Mouse (Mus musculus): ENCODE measurements around the gene Cdc42. TPM values are rescaled to one million over a fixed set of nuclear protein-coding genes. Genes with fewer than 3 reads are reported as not detected.

Cdc42 gene
- total RNA-seq (2021), result 100 to 1,000 TPM; 386 to 454 TPM
- long read RNA-seq, experiment 1, transcript Cdc42-202 (6 exons, 2,108 nt), result major isoform, 184 of 233 reads
- long read RNA-seq, experiment 1, partial matches to known transcripts, result 37 of 233 reads
- long read RNA-seq, experiment 1, other reads (novel, unspliced or antisense), result 12 of 233 reads
- long read RNA-seq, experiment 2, transcript Cdc42-202 (6 exons, 2,108 nt), result major isoform, 486 of 630 reads
- long read RNA-seq, experiment 2, partial matches to known transcripts, result 90 of 630 reads
- long read RNA-seq, experiment 2, other reads (novel, unspliced or antisense), result 52 of 630 reads

DNA sequence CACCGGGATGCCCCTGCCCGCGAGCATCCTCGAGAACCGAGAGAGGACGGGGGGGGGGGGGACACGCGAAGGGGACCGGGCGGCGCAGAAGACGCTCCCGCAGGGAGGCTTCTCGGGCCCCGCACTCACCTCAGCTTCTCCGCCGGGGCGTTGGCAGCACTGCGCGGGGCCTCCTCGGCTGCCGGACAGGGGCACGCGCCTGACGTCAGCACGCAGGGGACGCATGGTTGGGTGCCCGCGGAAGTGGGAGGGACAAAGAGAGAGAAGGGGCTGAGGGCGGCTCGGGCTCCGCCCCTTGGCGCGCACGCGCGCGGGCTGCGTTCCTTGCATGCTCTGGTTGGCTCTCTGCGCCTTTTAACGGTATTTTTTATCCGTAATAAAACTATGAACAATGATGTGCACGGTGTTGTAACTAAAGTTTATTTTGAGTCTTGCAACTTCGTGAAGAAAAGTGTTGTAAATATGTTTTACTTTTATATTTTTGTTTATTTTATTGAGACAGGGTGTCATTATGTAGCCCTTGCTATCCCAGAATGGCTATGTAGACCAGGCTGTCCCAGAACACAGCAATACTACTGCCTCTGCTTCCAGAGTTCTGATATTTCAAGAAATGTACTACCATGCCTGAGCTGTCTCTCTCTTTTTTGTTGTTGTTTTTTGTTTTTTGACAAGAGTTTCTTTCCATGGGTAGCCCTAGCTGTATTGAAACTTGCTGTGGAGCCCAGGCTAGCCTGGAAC is at the start of gene Cdc42:
Gene Cdc42, minus strand, starts transcription at position 204 of the 738 bp plus-strand sequence.
- peak; percentile 97 to 98 for DNase-seq (ENCODE audit: low spot score in 2 of 2)

DNA sequence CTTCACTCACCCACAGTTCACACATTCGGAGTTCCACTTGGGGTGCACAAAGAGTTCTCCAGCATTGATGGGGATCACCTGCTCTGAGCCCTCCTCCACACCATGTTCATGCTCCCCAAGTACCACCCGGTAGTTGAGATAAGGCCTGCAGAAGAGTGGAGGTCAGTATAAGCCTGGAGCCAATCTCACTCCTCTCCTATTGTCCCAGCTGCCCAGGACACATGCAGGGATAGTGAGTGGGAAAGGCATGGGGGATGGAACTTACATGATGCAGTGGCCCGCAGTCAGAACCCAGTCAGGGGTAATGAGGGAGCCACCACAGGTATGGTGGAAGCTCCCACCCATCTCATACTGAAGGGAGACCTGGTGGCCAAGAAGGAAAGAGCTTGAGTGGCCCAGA is 48.1 kb upstream of the Cdc42 start:
- DNase-seq (ENCODE audit: low spot score in 2 of 2), result no peak

DNA sequence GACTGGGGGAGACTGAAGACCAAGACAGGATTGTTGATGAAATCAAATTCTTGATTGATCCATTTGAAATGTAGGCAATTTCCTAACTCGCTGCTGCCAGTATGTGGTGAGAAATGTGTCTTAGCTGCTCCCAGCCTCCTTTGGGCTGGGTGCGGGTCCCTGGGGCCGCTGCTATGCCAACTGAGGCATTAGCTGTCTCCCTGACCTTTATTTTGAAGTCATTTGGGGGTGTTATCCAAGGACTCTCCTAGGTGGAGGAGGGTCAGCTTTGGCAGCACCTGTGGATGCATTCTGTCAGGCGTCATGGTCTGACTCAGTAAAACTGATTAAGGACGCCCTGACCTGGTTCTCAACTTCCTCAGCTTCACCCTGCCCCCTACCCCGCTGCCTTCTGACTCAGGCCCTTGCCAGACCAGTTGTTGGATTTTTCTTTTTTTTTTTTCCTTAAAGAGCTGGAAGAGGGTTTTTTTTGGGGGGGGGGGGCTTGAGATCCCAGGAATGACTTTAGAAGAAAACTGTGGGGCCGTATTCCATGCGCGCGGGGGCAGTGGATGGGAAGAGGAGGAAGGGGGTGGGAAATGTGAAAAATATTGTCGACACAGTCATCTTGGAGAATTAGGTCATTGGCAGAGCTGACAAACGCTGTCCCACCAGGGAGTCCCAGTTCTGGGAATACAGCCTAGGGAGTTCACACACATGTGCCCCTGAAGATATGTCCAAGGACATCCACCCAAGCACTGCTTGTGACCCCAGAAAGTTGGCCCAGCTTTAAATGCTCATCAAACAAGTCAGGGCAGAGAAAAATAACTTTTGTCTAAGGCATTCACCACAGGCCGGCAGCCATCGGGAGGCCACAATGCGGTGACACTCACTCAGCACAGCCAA is 39.4 kb upstream of the Cdc42 start:
- DNase-seq (ENCODE audit: low spot score in 2 of 2), result peak; percentile 36 to 44

DNA sequence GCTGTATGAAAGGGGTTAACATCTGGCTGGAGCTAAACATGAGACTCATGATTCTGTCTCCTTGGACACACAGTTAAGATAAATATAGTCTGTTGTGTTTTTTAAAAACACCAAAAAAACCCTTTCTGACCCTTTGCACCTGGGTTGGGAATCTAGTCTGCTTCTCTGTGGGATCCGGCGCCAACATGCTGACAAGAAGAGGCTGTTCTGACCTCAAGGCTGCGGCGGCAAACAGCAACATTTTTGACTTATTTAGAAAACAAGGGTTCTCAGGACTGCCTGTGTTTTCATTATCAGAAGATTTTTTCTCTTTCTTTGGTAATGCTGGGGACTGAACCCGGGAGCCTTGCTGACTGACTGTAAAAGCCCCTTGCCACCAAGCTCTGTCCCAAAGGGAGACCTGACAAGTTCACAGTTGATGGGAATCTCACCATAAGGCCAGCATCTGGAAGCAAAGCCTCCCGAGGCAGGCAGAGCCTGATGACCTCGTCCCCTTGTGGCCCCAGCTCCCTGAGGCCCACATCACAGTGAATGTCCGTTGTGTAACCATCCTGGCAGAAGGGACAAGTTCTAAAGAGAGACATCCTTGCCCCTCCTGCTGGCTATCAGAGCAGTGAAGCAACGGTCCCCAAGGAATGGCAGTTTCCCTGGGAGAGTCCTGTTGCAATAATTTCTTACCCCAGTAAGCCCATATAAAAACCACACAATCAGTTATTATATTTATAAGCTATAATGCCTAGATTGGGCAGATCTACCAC is 36.0 kb upstream of the Cdc42 start:
- peak in 1 of 2 experiments; percentile 20 for DNase-seq (ENCODE audit: low spot score in 2 of 2)

DNA sequence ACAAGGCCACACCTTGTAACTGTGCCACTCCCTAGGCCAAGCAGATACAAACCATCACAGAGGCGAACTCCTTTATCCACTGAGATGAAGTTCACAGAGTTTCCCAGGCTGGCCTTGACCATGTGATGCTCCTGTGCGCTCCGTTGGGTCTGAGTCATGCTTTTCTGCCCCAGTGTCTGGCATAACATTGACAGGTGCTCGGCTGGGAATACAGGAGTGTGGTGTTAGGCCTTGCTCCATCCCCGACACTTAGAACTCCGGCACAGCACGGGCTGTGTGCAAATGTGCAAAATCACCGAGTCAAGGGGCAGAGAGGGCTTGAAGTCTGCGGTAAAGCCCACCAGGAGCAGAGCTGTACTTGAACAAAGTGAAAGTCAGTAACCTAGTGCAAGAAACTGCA is 35.4 kb upstream of the Cdc42 start:
- DNase-seq (ENCODE audit: low spot score in 2 of 2), result peak in 1 of 2 experiments; percentile 34

DNA sequence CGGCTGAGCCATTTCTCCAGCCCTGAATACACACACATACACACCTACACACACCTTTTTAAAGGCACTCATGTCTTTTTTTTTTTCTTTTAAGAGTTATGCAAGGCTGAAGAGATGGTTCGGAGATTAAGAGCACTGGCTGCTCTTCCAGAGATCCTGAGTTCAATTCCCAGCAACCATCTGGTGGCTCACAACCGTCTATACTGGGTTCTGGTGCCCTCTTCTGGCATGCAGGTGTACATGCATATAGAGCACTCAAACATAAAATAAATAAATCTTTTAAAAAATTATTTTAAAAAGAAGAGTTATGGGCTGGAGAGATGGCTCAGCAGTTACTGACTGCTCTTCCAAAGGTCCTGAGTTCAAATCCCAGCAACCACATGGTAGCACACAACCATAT is 33.8 kb upstream of the Cdc42 start:
- DNase-seq (ENCODE audit: low spot score in 2 of 2), result no peak

DNA sequence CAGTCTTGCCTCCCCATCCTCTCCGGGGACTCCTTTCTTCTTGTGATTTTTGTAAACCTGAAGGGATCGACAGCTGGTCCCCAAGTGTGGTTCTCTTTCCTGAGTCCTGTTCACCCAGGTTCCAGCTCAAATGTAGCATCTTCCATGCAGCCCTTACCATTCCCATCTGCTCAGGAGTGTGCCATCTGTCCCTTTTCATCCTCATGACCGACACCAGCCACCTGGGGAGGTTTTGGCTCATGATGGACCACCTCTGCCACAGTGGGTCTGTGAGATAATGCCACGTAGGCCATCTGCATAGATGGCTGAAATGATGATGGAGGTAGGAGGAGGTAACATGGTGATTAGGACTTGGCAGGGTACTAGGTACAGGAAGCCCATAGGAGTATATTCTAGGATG is 32.7 kb upstream of the Cdc42 start:
- DNase-seq (ENCODE audit: low spot score in 2 of 2), result no peak

DNA sequence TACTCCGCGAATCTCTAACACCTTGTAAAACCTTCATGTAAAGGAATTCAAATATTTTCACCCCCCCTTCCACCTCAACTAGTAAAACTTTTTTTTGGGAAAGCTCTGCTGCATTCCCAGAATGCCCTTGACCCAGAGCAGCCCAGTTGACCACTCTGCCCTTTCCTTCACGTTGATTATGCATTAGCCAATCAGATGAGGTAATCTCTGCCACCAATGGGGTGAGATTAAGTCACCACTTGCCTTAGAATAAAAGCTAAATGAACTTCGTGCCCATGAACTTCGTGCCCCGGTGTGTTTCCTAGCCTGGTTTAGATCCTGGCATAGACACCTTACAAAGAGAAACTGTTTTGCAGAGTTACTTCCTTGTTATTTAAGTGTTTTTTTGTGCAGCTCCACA is 31.5 kb upstream of the Cdc42 start:
- peak in 1 of 2 experiments; percentile 27 for DNase-seq (ENCODE audit: low spot score in 2 of 2)

DNA sequence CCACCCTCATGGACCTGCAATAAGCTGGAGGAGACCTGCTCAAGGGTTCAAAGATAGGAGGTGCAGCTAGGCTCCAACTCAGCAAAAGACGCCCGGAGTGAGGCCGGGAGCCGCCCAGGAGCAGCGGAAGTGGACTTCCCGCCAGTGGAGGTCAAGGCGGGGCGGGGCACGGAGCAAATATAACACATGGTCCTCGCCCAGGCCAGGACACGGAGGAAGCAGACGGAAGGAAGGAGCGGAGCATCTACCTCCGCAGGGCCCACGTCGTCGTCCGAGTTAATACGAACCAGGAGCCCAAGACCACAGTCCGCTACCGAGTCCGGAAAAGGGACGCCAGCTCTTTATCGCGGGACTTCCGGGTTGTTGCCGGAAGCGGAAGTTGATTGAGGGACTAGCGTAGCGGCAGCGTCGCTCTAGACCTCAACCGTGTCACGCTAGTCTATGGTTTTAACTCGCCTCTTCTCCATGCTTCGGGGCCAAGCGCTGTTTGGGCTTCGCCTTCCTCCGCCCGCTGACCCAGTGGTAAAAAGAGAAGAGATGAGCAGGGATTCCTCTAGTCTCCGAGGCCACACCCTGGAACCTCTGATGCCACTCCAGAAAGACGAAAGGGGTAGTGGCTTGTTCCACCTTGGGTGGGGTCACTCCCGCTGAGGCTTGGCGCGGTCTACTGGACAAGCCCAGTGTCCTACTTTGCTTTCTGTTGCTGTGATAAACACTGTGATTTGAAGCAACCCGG is 30.7 kb upstream of the Cdc42 start:
- peak; percentile 80 to 87 for DNase-seq (ENCODE audit: low spot score in 2 of 2)

DNA sequence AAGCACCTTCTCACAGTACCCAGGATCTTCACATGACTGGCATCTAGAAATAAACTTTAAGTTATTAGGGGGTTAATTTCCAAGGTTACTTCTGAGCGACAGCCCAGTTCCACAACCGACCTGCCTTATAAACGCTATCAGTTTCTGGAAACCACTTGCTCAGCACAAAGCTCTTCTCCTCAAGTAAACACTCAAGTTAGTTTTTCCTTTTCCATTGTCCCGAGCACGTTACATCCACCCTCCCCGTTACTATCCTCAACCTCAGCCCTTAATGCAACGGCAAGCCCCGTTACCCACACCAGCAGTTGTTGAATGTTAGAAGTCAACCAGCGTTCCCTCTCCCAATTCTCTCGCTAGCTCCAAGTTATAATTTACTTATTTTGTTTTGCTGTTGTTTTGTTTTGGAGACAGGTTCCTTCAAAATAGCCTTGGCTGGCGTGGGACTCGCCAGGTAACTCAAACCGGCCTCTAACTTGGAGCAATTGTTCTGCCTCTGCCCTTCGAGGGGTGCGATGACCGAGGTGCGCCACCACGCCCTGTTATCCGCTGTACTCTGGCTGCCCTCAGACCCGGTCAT is 30.1 kb upstream of the Cdc42 start:
- DNase-seq (ENCODE audit: low spot score in 2 of 2), result no peak

DNA sequence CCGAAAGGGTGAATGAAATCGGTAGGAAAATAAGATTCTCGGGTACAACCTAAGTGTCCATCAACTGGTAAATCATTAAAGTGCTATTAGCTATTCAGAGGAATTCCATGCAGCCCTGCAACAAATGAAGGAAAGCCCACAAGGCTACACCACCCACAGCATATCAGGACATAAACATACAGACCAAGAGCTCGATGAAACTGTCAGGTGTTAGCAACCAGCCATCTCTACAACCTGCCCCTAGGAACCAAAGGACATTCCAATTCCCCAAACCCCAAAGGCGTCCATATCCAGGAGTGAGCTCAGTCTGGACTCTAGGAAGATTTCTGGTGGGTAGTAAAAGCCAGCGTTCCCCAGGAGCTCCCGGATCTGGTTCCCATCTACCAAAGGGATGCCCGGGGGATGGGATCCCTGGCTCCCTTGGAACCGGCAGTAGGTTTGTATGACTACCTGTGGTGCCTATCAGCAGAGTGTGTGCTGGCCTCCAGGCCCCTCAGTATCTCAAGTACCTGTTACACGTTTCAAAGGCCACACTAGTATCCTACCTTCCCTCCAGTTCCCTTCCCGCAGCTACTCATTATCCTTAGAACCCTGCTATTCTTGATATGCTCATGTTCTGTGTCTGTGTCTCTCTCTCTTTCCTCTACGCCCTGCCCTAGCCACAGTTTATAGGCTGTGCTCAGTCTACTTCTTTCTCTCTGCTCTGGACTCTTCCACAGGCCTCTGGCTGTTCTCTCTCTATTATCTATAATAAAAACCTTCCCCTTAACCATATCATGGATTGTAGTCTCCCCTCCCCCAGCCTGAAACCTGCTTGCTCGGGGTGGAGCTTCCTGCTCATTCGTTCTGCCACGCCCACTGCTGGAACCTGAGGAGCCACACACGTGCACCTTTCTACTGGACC is 23.4 kb upstream of the Cdc42 start:
- no peak for DNase-seq (ENCODE audit: low spot score in 2 of 2)

DNA sequence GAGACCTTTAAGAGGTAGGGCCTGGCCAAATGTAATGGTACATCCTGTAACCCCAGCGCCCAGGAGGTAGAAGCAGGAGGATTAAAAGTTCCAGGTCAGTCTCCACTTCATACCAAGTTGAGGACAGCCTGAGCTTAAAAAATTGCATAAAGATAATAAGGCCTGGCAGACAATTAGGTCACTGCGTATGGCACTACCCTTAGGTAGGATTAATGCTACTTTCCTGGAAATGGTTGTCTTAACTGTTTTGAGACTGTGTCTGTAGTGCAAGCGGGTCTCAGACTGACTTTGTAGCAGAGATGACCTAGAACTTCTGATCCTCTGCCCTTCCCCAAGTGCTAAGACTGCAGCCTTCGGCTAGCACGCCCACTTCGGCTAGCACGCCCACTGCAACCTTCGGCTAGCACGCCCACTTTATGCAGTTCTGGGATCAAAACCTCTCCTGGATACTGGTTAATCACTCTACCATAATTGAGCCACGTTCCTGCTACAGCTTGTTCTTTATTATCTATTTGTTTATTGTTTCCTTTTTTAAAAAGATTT is 22.3 kb upstream of the Cdc42 start:
- no peak for DNase-seq (ENCODE audit: low spot score in 2 of 2)

DNA sequence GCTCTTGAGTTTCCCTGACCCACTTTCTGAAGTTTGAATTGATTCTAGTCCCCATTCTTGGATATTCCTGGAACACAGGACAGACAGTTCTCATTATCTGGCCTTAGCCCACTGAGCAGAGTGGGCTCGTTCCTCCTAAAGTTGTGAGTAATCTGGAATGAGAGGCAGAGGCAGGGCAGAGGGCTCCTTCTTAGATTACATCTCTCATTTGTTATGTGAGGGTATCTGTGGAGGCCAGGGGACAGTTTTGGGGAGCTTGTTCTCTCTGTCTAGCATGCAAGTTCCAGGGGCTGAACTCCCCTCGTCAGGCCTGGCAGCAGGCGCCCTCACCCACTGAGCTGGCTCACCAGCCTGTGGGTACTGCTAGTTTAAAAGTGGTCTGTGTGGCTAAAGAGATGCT is 21.6 kb upstream of the Cdc42 start:
- no peak for DNase-seq (ENCODE audit: low spot score in 2 of 2)

DNA sequence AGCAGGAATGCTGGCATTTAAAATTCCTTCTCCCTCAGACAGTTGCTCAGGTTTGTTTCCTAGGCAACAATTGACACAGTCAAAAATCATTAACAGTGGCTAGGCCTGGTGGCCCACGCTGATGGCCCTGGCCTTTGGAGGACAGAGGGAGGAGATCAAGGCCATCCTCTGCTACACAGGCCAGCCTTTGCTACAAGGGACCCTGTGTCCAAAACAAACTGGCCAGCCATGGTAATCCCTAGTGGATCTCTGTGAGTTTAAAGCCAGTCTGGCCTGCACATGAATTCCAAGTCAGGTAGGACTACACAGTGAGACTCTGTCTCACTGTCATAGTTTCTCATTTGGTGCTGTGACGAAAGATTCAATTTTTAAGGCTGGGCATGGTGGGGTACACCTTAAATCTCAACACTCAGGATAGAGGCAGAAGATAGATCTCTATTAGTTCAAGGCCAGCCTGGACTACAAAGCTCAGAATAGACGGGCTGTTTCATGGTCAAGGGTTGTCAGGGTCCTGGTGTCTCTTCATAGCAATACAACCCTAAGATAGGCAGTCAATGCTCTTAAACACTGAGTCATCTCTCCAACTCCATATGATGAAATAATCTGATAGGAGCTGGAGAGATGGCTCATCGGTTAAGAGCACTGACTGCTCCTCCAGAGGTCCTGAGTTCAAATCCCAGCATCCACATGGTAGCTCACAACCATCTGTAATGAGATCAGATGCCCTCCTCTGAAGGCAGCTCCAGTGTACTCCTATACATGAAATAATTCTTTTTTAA is 20.2 kb upstream of the Cdc42 start:
- DNase-seq (ENCODE audit: low spot score in 2 of 2), result no peak

DNA sequence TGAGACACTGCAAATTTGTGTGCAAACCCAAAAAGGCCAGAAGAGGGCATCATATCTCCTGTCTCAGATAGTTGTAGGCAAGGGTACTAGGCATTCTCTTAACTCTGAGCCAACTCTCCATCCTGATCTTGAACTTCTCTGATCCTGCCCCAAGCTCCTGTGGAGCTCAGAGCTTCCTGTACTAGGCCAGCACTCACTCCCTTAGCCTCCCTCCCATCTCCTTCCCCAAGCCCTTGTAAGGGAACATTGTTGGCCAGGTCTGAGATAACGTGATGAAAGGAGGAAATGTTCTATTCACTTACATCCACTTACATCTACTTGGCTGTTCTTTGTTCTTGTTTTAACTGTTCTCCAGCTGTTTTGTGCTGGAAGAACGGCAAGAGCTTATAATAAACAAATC is 19.3 kb upstream of the Cdc42 start:
- DNase-seq (ENCODE audit: low spot score in 2 of 2), result no peak

DNA sequence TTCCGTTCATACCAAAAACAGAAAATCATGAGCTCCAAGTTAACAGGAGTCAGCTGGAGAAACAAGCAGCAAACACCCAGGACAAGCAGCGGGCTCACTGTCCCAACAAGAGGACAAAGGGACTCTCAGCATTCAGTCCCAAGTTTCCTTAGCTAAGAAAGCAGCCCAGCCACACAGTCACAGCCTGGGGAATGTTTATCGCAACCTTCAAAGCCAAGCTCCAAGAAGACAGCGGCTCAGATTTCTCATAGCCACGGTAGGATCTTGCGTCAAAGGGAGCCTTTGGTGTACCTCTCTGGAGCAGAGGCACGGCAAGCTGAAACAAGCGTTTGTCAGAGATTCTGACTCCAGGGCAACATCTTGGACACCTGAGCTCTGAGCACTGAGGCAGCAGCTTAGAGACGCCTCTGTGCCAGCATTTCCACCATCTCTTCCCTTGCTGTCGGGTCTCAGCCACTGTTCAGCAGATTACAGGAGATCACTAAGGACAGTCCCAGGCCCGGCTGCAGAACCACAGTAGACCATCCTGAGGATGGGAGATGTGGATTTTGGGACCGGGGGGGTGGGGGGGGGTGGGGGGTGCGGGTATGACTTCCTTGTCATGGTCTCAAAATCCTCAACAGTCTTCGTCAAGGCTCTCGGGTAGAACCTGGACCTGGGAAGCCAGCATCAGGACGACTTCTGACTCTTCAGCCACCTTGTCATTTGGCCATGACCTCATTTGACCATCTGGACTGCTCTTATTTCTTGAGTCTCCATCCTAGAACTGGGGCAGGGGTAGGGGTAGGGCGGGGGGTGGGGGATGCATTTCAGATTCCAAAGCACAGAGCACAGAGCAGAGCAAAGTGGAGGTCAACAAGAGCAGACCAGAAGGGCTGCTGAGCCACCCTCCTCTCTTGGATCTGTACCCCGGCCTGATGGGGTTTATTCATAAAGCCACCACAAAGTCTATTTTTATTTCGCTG is 18.1 kb upstream of the Cdc42 start:
- DNase-seq (ENCODE audit: low spot score in 2 of 2), result no peak

DNA sequence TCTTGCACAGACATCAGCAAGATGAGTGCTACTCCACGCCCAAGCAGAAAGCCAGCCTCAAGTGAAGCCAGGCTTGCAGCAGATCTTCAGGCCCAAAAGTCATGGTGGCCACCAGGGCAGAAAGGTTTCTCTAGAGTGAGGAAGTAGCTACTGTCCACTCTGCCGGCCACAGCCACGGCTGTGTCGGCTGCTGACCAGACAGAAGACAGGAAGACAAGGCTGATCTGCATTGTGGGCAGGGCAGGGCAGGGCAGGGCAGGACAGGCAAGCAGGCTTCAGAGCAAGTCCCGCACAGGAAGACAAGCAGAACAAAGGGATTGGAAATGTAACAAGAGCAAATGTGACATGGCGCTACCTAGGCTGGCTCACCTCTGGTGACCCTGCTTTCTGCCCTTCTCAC is 16.2 kb upstream of the Cdc42 start:
- no peak for DNase-seq (ENCODE audit: low spot score in 2 of 2)

All from adrenal gland, adult 18-20 months (tissue).